Mouse (Mus musculus): ENCODE results near the gene Clip2. TPM values are rescaled to one million over a fixed set of nuclear protein-coding genes. Genes with fewer than 3 reads are reported as not detected.

The Clip2 gene
- total RNA-seq (2012; rRNA removed) (3.5 and 4.4 TPM in 2 replicates), polyA plus RNA-seq (2012; ENCODE audit: insufficient read depth in 1 of 2, insufficient read length in 2 of 2, low read depth in 1 of 2, low replicate concordance in 2 of 2, missing spikeins in 1 of 2) (1 to 10 TPM in 1 of 2 experiments, not detected in 1; 7.4 TPM)

DNA sequence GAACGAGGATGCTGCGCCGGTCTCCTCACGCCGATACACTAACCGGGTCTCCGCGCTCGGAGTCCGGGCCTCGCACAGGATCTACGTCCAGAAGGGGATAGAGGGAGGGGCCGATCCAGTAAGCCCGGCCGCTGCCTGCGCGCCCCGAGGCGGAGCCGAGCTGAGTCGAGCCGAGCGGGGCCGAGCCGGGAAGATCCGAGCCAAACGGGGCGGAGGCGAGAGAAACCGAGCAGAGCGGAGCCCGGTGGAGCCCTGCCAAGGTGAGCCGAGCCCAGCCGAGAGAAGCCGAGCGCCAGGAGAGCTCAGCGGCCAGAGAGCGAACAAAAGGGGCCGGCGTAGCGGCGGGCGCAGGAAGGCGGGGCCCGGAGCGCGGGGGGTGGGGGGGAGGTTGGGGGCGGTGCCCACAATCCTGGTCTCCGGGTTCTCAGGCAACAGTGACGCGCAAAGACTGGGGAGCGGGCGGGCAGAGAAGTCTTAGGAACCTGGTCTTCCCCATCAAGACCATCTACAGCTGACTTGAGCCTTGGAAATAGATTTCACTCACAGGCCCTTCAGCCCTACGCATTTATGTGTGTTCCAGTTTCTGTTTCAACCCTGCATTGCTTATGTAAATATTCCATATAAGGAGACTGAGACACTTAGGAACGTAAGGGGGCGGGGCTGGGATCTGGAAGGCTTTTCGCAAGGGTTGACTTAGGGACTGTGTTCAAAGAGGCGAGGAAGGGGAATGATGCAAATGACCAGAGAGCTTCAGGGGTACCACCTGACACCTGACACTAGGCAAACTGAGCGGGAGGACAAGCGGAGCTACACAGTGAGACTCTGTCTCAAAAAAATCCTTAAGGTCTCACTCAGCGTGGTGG is at the start of gene Clip2:
Gene Clip2 (minus strand): TSS at position 325 of the 863 bp plus-strand sequence.
- TF ChIP-seq POLR2A (IDR thresholded peaks at IDR 0.05; ENCODE audit: control insufficient read depth in 1 of 2, insufficient read depth in 1 of 2, low read depth in 1 of 2, low read length in 2 of 2, poor library complexity in 1 of 2) (peak in 1 of 2 experiments; percentile 24; a peak in 1 of 4 replicates), USF2 (IDR thresholded peaks at IDR 0.05; ENCODE audit: borderline replicate concordance in 1 of 2, insufficient read depth in 1 of 2, low read depth in 1 of 2, low read length in 2 of 2) (no peak), NRF1 (IDR thresholded peaks at IDR 0.05; ENCODE audit: insufficient read depth, low read depth, low read length, poor library complexity, severe bottlenecking) (no peak; the same call in 1 of the 2 replicates), SIN3A (IDR thresholded peaks at IDR 0.05; ENCODE audit: low read length) (peak; percentile 84), KAT2A (conservative IDR thresholded peaks at IDR 0.05; ENCODE audit: low read depth, low read length) (peak; percentile 43), GABPA (IDR thresholded peaks at IDR 0.05; ENCODE audit: low read depth, low read length) (0 out of 2 replicates have a peak, but pooled peaks have one; percentile 18), POLR2AphosphoS5 (IDR thresholded peaks at IDR 0.05; ENCODE audit: borderline replicate concordance, low read depth, low read length) (no peak), RAD21 (IDR thresholded peaks at IDR 0.05; ENCODE audit: low read depth, low read length) (no peak), CTCF (IDR thresholded peaks at IDR 0.05 in 2 of 3, conservative IDR thresholded peaks at IDR 0.05 in 1 of 3; ENCODE audit: control insufficient read depth in 1 of 3, insufficient read depth in 1 of 3, low read depth in 2 of 3, low read length in 3 of 3, poor library complexity in 1 of 3, severe bottlenecking in 1 of 3) (peak in 1 of 3 experiments; percentile 9; a peak in 1 of 6 replicates), UBTF (IDR thresholded peaks at IDR 0.05; ENCODE audit: borderline replicate concordance, insufficient read depth, low read depth, low read length) (peak; percentile 96), POLR2AphosphoS2 (IDR thresholded peaks at IDR 0.05; ENCODE audit: low read length) (no peak), ETS1 (IDR thresholded peaks at IDR 0.05; ENCODE audit: low read depth, low read length) (peak; percentile 41; the same call in 1 of the 2 replicates), TCF12 (IDR thresholded peaks at IDR 0.05; ENCODE audit: low read depth, low read length) (peak; percentile 19; the same call in 1 of the 2 replicates), TAL1 (IDR thresholded peaks at IDR 0.05; ENCODE audit: low read length) (no peak), CHD2 (IDR thresholded peaks at IDR 0.05; ENCODE audit: low read length) (no peak), ELF1 (IDR thresholded peaks at IDR 0.05; ENCODE audit: low read depth, low read length) (0 out of 2 replicates have a peak, but pooled peaks have one; percentile 33), CHD1 (IDR thresholded peaks at IDR 0.05; ENCODE audit: low read depth, low read length) (no peak), HCFC1 (IDR thresholded peaks at IDR 0.05; ENCODE audit: low read depth, low read length) (peak; percentile 65), MAZ (IDR thresholded peaks at IDR 0.05; ENCODE audit: low read depth, low read length) (peak; percentile 72), MXI1 (IDR thresholded peaks at IDR 0.05; ENCODE audit: low read depth, low read length) (0 out of 2 replicates have a peak, but pooled peaks have one; percentile 54), NELFE (IDR thresholded peaks at IDR 0.05; ENCODE audit: low read depth, low read length) (no peak; the same call in 1 of the 2 replicates), SMC3 (IDR thresholded peaks at IDR 0.05; ENCODE audit: low read depth, low read length) (no peak), ZC3H11A (IDR thresholded peaks at IDR 0.05; ENCODE audit: low read depth, low read length) (no peak)
- peaks cover 0 to 4% of the 10 kb centered on the region in 2 experiments; a peak in 1 of 4 replicates for H3K36me3 ChIP-seq (ENCODE audit: control insufficient read depth in 1 of 2, insufficient read depth in 2 of 2, low read length in 2 of 2)
- H3K27me3 ChIP-seq (ENCODE audit: control insufficient read depth in 1 of 2, insufficient read depth in 2 of 2, low read length in 2 of 2) = no peaks in the 10 kb centered on the region
- H3K4me1 ChIP-seq (ENCODE audit: control insufficient read depth in 1 of 2, insufficient read depth in 2 of 2, low read length in 2 of 2) = peaks cover 0 to 10% of the 10 kb centered on the region in 2 experiments; a peak in 3 of 4 replicates
- peak within 1 kb of the TSS; percentile 81 for H3K9ac ChIP-seq (ENCODE audit: control insufficient read depth, low read depth, low read length, poor library complexity, severe bottlenecking)
- peak; percentile 93 for DNase-seq (ENCODE audit: low read depth, low spot score)
- peak within 1 kb of the TSS; percentile 75 to 99 for H3K4me3 ChIP-seq (ENCODE audit: control insufficient read depth in 1 of 2, insufficient read depth in 1 of 2, low read depth in 2 of 2, low read length in 2 of 2)
- peak within 1 kb of the TSS; percentile 19; the same call in 1 of the 2 replicates for H3K27ac ChIP-seq (ENCODE audit: control insufficient read depth, low read depth, low read length)
- peaks cover 1% of the 10 kb centered on the region; the same call in 1 of the 2 replicates for H3K79me2 ChIP-seq (ENCODE audit: control insufficient read depth, insufficient read depth, low read length, poor library complexity)
- H3K9me3 ChIP-seq (replicated peaks; ENCODE audit: insufficient read depth, low read length) = no peaks in the 10 kb centered on the region

Measured in MEL (cell line).